Mouse (Mus musculus): ENCODE results near the gene Il1r1.

- TF ChIP-seq CTCF (IDR thresholded peaks at IDR 0.05; ENCODE audit: low read depth, low read length) (no peak), POLR2A (IDR thresholded peaks at IDR 0.05; ENCODE audit: insufficient read depth, low read length) (no peak)
Observed at GRCm38 (mm10) chr1:40233621-40234020, 8.7 kb downstream of the Il1r1 start.

Data from ES-Bruce4 (cell line).